Mouse (Mus musculus) megakaryocyte, embryonic 14.5 days (primary cell): ENCODE data around the gene Sipa1l3.

Experiments used
- FLI1 ChIP-seq: IDR thresholded peaks from 2 replicates; pipeline ENCODE4 v1.6.1; 2012; ENCODE audit warnings: low read length, inconsistent platforms, mixed read lengths
- GATA1 ChIP-seq: IDR thresholded peaks from 3 replicates; pipeline ENCODE4 v1.6.1; 2012; ENCODE audit warnings: mixed read lengths, low read length, inconsistent platforms, borderline replicate concordance

DNA sequence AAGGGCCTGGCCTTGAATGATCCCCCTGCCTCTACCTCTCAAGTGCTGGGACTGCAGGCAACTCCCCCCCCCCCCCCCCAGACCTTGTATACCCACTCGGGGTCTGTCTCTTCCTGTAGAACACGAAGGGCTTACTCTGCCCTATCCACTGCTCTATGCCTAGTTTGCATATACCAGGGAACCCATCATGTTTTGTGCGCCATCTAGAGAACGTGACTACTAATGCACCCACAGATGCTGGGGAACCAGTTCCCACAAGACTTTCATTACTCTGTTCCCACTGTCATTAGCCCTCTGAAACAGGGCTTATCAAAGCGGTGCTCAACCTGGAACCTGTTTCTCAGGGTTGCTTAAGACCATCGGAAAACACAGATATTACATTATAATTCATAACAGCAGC is 148.4 kb downstream of the Sipa1l3 start:
- TF ChIP-seq FLI1 (no peak), GATA1 (no peak)
